Mouse (Mus musculus) spleen, adult 12 weeks (tissue): ENCODE measurements at regions not wholly inside any gene's neighbourhood (a gene's known extent, or its start where the extent isn't known, plus 50 kb on each side); places are given as distances from the start of the nearest gene placed in this dataset.
A peak's percentile ranks its signal among the peaks of the same experiment; 100 is the strongest.
"Not testable (repeated sequence)": the region's sequence is repeated elsewhere in the genome, so short reads cannot be mapped to it uniquely, and the experiment has no call there.

ENCODE experiments used
- DNase-seq: peaks from one replicate; pipeline ENCODE4 v3.0.0; 2022; ENCODE audit warnings: low spot score

DNA sequence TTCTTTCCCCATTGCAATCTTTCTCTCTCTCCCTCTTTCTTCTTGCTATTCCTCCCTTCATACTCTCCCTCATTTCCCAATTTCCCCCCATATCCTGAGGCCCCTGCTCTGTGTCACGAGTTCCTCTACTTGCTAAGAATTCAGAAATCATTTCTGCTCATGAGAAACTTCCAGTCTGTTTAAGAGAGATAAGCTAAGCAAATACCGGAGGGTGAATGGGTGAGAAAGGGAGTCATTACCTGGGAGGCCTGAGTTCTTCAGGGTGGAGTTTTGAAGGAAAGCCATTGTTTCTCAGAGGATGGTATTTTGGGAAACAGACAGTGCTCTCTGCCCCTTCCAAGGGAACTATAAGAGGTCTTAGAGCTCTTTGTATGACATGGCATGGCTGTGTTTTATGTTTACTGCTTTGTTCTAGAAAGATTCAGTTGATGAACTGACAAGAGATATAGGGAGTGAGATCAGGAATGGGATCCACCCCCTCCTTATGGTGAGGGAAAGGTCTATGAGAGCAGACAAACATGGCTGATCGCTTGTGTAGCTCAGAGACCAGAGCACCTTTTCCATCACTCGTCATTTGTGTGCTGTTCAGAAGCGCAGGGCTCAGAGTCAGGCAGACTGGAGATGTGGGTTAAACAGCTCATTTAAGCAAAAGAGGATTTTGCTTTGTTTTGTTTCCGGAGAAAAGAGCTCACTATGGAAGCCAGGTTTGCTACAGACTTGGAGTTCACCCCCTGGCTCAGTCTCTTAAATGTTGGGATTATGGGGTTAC, 1361.0 kb upstream of the A1bg start:
- DNase-seq: no peak

DNA sequence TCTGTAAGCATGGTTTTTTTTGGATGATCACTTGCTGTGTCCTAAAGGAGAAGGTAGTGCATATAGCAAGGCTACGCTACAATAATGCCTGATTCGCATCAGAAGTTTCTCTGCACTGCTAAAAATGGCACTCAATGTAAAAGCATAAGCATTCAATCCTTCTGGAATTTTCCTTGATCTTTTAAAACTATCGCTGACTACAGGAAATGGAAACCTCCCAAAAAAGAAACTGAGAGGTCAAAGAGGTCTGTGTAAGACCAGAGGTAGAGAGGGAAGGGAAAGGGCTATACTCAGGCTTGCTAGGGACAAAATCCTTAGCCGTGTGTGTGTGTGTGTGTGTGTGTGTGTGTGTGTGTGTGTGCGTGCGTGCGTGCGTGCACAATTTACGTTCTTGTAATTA, 1359.8 kb upstream of the A1bg start:
- no peak for DNase-seq

- no peak for DNase-seq
These were observed 1359.3 kb upstream of the A1bg start for GRCm38 (mm10) chr15:62282116-62282515.

DNA sequence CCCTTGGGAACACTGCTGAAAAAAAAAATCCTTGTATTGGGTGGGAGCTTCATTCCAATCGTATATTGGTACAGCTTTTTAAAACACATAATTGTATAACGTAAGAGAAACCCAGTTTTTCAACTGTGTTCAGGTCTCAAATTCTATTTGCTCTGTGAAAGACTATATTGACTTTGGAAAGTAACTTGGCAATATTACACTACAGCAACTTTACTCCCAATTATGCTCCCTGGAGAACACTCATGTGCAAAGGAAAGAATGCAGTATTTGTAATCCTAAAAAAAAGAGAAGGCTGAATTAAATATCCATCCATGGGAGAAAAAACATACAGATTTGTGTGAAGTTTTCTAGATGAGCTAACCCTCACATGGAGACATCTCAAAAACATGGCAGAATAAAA, 1356.7 kb upstream of the A1bg start:
- no peak for DNase-seq

- no peak for DNase-seq
These were observed 1352.0 kb upstream of the A1bg start for GRCm38 (mm10) chr15:62274818-62275217.

- DNase-seq: no peak
These were observed 1351.2 kb upstream of the A1bg start for GRCm38 (mm10) chr15:62273855-62274488.

DNA sequence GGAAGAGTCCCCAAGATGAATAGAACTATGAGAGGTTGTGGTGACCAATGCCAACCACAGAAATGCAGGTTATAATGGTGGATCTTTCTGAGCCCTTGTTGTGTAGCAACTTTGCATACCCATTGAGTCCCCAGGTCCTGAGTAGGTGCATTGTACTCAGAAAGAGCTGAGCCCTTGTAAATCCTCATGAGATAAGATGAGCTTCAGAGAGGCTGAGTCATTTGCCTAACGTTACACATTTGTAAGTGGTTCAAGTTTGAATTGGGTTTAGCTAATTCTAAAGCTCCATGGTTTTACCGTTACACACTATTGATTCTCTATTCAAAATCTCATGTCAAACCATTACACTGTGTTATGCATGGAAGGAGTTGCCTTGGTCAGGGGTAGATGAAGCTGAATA, 1349.9 kb upstream of the A1bg start:
- no peak for DNase-seq

GRCm38 (mm10) chr15:62271428-62271827, 1348.6 kb upstream of the A1bg start:
- no peak for DNase-seq

- DNase-seq: no peak
These were observed 1345.4 kb upstream of the A1bg start for GRCm38 (mm10) chr15:62268189-62268588.

- DNase-seq: no peak
These were observed 1344.7 kb upstream of the A1bg start for GRCm38 (mm10) chr15:62267536-62267935.

- DNase-seq: no peak
These were observed 1343.2 kb upstream of the A1bg start for GRCm38 (mm10) chr15:62266025-62266424.

DNA sequence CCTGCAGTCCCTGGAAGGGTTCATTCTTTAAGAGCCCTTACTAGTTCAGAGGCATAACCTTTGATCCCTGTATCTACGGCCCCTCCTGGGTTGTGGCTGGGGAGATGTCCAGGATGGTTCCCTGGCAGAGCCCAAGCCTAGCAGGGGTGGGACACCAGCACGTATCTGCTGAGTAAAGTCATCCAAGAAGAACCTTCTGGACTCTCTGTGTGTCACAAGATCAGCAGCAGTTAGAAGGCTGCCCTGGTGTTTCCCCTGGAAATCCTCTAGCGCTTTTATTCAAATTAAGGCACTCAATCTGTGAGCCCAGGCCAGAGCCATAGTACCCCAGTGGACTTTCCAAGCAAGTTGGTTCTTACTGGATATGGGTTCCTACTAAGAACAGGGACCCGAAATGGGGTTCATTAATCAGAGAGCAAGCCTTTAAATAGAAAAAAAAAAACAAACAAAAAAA, 1342.7 kb upstream of the A1bg start:
- peak; percentile 19 for DNase-seq

- no peak for DNase-seq
These were observed 1342.2 kb upstream of the A1bg start for GRCm38 (mm10) chr15:62264966-62265365.

- DNase-seq: no peak
These were observed 1341.4 kb upstream of the A1bg start for GRCm38 (mm10) chr15:62264183-62264582.

GRCm38 (mm10) chr15:62262487-62262886, 1339.7 kb upstream of the A1bg start:
- no peak for DNase-seq

GRCm38 (mm10) chr15:62261520-62261919, 1338.7 kb upstream of the A1bg start:
- DNase-seq: no peak

- no peak for DNase-seq
These were observed 1335.8 kb upstream of the A1bg start for GRCm38 (mm10) chr15:62258611-62259010.

- no peak for DNase-seq
These were observed 1335.1 kb upstream of the A1bg start for GRCm38 (mm10) chr15:62257955-62258354.

DNA sequence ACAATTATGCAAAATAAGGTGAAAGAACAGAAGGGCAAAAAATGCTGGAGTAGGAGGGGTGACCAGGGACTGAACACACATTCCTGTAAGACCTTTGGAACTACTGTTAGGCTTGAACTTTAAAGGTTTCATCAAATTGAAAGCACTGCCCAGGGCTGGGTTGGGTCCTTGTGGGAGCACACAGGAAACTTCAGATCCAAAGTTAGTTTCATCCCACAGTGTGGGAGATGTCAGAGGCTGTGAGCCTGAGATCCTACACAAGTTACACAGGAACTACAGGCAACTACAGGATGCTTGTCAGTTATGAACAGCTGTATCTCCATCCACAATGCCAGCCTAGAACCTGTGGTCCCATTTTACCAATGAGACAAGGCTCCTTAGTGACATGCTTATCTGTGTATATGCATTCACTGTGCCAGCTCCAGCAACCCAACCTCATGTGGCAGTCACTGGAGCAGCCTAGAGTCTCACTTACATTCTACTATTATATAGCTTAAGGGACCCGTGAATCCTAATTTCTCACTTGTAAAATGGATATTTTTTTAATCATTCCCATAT, 1334.4 kb upstream of the A1bg start:
- DNase-seq: no peak

GRCm38 (mm10) chr15:62255571-62255970, 1332.8 kb upstream of the A1bg start:
- DNase-seq: no peak

DNA sequence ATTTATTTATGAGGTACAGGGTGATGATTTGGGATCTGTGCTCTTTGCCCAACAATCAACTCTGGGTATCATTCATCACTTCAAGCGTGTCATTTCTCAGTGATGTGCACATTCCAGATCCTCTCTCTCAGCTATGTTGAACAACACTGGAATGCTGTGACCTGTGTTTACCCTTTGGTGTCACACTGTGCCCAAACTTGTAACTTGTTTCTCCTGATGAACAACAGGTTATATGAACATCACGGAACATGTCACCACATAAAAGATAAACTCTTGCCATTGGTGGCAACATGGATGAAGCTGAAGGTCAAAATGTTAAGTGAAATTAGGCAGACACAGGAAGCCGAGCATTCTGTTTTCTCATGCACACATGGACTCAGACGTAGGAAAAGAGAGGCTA, 1330.9 kb upstream of the A1bg start:
- DNase-seq: no peak

DNA sequence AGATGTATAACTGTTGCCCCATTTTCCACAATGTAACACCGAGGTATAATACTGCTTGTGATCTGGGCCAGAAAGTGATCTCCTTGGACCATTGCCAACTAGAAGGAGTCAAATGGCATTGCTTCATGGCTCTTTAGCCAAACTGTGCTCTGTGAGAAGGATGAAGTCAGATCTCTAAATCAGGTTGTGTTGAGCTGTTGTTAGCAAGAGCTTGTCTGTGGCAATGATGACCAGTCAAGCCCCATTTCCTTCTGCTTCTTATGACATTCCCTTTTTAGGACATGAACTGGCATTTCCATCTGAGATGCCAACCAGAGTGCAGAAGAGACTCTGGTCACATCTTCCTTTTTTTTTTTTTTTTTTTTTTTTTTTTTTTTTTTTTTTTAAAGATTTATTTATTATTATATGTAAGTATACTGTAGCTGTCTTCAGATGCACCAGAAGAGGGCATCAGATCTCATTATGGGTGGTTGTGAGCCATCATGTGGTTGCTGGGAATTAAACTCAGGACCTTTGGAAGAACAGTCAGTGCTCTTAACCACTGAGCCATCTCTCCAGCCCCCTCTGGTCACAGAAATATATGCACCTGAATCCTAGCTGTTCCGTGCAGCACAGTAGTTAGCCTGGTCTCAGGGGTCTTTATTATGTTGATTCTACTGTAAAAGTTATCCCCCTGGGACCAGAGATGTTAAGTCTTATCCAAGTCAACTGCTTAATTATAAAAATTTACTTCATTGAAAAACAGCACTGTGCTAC, 1329.4 kb upstream of the A1bg start:
- DNase-seq: not testable (repeated sequence)

- DNase-seq: no peak
These were observed 1326.6 kb upstream of the A1bg start for GRCm38 (mm10) chr15:62249436-62249835.
